Mouse (Mus musculus) lung, adult 18-20 months (tissue): ENCODE data around the gene Inpp4a.

Source experiments
- DNase-seq, 2 experiments: peaks; one replicate each; pipeline ENCODE4 v3.0.0; 2022; ENCODE audit warnings: mixed read lengths in 2 of 2

The Inpp4a gene

DNA sequence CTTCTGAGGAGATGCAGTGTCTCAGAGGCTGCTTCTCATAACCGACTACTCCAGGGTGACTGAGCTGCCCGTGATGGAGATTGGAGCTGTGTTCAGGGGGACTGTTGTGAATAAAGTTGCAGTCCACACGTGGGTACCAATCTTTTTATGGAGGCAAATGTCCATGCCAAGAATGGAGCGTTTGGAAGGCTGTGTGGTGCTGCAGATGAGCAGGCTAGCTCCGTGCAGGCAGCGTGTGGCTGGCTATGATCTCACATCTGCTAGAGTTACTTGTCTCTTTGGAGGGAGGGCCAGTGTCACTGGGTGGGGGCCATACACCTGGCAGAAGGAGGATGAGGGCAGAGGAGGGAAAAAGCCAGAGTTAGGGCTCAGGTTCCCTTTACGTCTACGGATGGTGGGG lies 59.0 kb downstream of the Inpp4a start:
- no peak for DNase-seq

DNA sequence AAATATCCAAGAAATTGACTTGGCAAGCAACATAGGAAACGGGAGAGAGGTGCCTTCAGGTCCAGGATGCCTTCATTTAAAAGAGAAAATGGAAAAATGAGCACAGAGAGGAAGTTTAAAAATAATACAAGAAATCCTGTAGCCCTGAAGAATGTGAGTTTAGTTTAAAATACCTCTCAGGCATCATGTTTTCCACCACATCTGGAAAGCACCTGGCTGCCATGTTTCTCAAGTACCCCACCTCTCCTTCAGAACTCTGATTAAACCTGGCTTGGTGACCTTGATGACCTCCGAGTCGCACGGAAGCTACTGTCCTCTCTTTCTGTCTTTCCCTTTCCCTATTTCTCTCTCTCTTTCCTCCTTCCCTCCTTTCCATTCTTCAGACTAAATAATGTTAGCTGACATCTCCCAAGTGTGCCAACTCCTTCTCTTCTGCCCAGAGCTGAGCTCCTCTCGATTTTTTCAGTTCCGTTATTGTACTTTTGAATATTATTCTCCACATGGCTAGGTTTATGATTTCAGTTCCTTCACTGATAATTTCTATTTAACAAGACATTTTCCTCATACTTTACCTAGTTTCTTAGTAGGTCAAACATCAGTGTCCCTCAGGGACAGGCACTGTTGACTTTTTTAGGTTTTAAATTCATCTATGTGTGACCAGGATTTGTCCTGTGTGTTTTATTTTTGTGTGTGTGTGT lies 59.9 kb downstream of the Inpp4a start:
- DNase-seq: no peak

DNA sequence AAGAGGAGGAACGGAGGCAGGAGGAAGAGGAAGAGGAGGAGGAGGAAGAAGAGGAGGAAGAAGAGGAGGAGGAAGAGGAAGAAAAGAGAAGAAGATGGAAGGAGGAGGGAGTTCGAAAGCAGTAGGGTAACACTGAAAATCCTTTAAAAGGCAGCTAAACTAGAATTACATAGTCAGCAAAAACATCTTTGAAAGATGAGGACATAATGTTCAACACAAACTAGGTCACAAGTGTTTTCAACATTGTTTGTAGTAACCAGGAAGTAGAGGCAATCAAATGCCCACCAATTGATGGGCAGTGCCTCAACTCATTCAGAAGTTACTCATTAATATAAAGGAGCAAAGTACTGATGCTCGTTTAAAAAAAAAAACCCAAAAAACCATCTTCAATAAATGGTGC lies 61.1 kb downstream of the Inpp4a start:
- no peak for DNase-seq

DNA sequence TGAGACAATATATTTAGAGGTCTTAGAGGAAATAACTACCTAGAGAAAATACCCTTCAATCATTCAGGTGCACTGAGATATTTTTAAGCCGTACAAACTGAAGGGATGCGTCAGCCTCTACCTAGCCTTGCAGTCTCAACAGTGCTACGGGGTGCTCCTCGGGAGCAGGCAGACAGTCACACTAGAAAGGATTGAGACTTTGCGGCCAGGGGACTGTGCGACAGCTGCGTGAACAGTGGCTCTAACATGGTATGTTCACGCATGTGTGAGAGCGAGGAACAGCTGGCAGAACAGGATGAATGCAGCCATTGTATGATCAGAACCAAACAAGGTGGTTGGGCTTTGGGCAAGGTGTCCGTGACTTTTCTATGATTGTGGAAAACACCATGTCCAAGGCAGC lies 63.1 kb downstream of the Inpp4a start:
- no peak for DNase-seq

DNA sequence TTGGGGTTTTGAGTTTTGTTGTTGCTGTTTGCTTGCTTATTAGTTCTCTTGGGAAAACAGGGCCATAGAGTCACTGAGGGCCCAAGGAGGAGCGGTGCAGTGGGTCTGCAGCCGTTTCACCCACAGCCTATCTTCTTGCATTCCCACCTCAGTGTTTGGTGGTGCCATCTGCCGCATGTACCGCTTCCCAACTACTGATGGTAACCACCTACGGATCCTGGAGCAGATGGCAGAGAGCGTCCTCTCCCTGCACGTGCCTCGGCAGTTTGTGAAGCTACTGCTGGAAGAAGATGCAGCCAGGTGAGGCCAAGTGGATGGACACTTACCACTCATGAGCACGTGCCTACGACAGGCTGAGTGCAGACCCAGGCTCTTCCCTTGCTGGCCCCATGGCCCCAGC lies 68.5 kb downstream of the Inpp4a start:
- no peak for DNase-seq

DNA sequence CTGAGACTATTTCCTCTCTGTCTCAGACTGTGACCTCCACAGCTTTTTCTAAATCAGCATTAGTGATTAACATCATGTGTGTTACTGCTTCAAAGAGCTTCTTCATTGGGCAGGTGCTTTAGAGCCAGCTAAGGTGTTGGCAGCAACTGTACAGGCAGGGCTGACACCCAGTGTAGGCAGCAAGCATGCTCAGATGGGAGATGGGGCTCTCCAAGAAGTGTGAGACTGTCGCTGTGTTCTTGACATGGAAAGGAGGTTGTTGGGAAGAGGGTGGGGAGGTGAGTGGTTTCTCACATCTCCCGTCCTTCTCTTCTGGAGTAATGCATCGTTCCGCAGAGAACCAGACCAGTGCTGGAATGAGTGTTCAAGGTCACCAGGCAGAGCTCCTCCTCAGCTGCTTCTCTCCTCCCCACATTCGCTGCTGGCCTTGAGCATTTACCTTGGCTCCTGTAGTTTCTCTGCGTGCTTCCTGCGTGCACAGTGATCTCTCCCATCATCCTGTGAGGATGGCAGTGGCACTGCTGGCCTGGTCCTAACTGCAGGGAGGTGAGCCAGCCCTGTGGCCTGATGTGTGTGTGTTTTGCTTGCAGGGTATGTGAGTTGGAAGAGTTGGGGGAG lies 69.2 kb downstream of the Inpp4a start:
- no peak for DNase-seq

DNA sequence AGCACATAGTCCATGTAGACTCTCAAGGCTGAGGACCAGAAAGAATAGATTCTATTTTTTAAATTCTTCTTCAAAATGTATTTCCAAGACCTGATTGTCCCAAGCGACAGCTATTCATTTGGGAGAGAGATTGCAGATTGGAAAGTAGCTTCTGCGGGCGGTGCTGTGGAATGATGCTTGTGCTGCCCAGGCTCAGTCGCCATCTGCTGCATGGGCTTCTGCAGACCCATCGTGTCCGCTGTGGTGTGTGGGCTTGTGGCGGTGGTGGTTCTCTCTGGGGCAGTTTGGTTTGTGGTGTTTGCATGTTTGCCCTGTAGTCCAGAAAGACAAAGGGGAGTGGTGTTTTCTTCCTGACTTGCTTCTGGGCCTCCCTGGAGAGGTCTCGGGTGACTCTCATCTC lies 76.5 kb downstream of the Inpp4a start:
- no peak for DNase-seq

DNA sequence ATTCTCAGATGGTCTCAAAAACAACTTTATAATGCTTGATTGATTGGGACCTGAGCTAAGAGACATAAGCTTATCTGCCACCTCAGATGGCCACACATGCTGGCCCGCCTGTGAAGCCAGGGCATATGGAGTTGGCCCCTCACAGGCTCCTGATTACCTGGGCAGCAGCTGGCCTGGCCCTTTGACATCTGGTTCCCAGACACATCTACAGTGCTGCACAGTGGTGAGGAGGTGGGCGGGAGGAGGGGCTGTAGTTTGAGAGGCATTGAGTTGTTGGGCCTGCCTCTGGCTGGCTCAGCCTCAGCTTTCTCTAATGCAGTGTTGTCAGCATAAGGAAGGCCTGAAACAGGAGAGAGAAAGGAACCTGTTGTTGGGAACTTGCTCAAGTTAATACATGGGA lies 77.1 kb downstream of the Inpp4a start:
- no peak for DNase-seq

DNA sequence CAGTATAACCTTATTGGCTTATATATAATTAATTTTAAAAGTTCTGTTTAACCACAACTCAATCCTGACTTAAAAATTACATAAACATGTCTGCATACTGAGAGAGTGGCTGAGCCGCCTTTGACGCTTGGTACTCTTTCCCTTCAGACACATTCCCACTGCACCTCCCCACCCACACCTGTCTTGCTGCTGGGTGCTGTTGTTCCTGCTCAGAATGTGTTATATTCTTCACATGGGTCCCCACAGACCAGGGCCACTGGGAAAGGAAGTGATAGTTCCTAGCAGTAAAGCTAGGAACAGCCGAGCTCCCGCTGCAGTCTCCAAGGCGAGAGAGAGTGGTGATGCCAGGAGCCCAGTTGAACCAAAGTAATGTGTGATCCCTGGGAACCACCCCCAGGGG lies 78.4 kb downstream of the Inpp4a start:
- no peak for DNase-seq

DNA sequence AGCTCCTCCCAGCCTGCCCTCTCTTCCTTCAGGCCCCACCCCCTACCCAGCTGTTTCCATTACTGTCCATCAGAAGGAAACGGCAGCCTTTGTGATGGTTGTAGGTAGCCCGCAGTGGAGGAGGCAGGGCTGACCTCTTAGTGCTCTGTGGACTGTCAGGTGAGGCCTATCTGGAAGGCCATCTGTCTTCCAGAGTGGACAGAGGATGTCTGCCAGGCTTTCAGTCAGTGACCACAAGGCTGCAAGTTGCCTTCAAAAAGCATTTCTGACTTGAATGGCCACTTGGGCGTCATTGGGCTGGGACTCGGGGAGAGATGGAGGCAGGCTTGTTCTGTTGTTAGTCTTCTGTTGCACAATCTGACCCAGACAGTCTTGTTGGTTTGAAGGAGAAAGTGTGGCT lies 79.9 kb downstream of the Inpp4a start:
- DNase-seq: no peak

DNA sequence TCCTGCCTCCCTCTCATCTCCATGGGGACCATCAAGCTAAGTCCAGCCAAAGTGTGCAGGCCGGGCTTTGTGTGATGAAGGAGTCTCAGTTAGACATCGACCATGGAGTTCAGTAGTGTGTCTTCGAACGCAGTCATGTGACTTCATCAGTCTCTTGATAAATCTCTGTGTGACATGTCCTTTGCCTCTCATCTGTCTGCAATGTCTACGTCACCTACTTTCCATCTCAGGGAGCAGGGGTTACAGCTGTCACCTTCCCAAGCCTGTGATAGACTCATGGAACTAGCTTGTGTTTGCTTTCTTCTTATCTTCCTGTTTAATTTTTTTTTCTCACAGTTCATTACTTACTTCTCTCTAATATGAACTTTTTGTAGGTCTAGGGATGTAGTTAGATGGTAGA lies 81.2 kb downstream of the Inpp4a start:
- no peak for DNase-seq

DNA sequence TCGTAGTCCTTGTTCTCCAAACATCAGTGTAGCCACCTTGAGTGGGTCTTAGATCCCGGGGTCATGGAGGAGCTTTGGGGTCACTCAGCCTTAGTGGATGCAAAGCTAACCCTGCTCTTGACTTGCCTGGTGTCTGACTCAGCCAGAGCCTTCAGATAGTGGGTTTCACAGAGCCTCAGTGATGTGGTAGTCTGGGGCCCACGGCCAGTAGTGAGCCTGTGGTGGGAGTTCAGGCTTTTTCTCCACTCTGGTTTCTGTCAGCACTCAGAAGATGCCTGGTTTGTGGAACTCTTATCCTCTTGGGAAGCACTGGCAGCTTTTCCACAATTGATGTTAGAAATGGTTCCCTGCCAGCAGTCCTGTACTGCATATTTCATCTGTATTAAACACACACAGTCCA lies 84.6 kb downstream of the Inpp4a start:
- DNase-seq: no peak

DNA sequence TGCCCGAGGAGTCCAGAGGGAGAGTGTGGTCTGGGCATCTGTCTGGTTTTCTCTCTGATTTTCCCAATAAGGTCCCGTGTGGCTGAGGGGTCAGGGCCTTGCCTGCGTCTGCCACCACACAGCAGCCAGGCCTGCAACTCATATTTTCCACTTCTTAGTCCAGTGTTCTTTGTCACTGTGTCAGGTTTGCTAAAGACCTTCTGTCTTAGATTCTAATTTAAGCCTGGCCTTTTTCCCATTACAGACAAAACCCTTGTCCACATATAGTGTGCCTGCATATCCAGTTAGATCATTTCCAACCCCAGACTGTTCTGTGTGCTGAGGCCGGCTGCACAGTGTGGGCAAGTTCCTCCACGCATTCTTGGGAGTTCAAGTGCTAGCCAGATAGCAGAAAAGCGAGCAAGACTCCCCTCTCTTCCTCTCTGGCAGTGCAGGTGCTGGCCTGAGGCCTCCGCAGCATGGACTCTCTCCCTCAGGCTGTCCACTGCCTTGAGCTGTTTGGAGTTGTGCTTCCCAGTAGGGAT lies 86.8 kb downstream of the Inpp4a start:
- DNase-seq: no peak

DNA sequence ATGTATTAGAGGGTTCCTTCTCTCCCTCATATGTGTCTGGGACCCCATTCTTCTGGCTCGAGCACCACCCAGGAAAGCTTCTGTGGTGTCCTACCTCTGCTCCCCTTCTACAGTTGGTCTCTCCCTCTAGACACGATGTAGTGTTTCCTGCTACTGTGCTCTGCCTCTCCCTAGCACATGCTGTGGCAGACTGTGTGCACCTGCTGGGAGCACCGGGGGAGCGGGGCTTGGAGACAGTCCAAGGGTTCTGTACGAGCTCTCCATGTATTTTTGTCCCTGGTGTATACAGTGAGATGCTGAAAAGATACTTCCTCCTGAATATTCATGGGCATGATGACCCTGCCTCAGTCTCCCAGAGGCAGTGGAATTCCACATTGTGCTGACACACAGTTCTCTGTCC lies 93.5 kb downstream of the Inpp4a start:
- DNase-seq: no peak

DNA sequence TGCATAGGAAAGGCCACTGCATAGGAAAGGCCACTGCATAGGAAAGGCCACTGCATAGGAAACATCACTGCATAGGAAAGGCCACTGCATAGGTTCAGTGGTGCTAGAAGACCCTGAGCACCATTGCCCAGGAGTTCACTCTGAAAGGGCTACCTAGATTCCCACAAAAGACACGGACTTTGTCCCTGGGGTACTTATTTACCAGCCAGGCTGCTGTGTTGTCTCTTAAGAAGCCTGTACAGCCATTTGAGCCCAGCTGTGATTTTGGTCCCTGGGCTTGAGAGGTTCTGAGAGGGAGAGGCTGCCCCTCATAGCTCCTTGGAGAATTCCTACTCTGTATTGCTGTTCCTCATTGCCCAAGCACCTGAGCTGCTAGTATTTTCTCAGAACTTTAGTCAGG lies 96.8 kb downstream of the Inpp4a start:
- no peak for DNase-seq

DNA sequence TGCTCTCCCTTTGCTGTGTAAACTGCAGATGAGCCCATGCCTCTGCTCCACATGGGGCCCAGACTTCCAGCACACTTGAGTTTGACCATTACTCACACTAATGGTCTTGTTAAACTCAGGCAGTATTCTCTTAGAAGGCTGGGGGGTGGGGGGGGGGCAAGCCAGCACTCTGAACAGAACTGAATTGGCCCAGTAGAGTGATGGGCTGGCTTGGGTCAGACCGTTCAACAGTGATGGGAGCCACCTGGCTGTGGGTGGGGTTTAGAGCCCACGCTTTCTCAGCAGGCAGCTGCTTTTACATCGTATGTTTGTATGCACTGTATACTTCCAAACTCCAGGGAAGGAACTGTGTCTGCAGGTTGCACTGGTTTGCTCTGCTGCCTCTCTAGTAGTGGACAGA lies 99.3 kb downstream of the Inpp4a start:
- no peak for DNase-seq

DNA sequence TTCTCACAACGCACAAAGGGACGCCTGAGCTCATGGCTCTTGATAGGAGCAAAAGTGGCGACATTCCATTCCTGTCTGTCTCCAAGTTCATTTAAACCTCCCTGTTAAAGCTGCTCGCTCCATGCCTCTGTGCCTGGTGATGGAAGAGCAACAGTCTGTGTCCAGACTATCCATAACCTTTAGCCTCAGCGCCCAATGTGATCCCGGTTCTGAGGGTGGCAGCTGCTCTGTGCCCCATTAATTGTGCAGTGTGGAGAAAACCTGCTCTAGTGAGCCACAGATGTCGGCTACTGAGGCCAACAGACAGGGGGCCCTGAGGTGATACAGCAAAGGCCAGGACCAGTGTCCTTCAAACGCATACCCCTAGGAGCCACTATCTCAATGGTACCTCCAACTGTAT lies 100.1 kb downstream of the Inpp4a start:
- no peak for DNase-seq

DNA sequence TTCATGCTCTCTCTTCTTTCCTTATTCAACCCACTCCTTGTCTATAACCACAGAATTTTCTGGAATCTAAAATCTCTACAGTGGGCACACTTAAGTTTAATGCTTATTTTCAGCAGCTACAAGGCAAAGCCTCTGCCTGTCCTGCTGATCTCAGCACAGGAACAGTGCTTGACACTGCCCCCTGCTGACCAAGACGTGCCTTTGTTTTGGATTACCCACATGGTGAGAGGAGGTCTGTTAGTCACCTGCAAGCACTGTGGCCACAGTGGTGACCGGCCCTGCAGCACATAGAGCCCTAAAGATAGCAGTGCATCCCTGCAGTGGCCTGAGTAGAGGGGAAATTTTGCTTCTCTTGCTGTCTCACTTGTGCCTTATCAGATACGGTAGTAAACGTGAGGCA lies 102.0 kb downstream of the Inpp4a start:
- peak; percentile 37 to 58 for DNase-seq

DNA sequence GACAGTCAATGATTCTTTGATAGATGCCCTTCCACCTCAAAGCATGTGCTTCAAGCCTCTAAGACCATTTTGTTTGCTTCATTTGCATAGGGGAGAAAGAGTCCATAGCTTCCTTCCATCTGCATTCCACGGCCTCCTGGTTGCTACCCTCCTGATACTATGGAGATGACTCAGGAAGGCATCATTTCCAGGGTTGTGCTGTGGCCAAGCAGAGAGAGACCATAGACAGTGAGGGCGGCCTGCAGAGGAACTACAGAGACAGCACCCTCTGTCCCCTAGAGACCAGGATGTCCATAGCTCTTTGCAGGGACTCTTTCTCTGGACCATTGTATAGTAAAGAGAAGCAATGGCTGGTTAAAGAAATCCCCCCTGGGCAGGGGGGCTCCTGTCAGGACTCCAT lies 105.5 kb downstream of the Inpp4a start:
- DNase-seq: no peak

DNA sequence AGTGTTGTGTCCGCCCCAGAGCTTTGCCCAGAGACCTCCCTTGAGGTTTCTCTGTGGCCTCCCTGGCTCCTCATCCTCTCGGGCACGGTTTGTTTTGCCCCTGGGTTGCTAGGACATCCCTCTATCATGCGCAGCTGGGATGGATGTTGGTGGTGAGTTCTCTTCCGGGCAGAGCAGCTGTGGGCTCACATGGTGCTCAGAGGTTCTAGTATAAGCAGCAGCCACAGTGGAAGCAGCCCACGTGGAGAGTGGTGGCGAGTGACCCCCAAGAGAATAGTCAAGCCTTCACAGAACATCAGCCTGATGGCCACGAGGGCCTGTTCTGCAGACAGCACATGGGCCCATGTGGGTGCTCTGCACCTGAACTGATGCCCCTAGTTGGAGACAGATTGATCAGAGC lies 107.6 kb downstream of the Inpp4a start:
- no peak for DNase-seq

DNA sequence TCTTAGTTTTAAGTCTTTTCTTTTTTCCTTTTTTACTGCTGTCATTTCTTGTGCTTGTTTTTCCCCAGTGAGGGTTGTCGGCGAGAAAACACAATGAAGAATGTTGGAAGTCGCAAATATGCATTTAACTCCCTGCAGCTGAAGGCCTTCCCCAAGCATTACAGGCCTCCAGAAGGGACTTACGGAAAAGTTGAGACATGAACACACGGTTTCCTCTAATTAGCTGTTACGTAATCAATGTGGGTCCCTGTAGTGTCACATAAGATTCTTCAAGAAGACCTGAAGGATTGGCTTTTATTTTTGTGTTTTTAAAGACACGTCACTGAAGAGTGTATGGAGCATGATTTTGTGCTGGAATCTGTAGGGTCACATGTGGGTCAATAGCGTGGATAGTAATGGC lies 108.4 kb downstream of the Inpp4a start:
- DNase-seq: no peak

DNA sequence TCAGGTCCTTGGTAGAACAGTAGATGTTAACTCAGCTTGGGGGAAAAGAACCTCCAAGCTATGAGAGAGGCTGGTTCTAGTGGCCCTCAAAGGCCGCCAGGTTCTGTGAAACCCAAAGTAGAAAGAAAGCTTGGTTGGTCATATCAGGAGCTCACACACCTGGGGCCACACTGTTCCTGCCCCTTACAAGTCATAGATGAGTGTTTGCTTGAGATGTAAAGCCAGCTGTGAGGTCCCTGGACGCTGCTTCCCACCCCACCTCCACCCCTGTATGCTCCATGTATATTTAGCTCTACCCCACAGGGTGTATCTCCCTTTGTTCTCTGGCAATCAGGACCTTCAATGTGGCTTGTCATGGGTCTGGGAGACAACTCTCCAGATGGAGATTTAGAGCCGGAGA lies 109.0 kb downstream of the Inpp4a start:
- no peak for DNase-seq

DNA sequence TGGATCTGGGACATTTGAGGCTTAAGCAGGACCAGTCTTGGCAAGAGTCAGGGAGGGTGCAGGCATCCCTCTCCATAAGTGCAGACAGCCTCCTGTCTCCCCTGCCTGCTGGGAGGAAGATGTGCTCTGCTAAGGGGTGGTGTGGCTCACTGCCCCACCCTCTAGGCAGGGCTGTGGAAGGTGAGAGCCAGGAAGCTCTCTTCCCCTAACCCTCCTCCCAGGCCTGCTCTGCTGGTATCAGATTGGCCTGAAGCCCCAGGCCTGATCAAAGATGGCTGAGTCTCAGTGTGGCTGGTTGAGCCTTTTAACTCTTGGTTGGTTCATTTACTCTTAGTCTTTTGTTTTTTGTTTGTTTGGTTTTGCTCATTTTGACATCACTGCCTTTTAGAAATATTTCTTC lies 110.0 kb downstream of the Inpp4a start:
- DNase-seq: no peak

DNA sequence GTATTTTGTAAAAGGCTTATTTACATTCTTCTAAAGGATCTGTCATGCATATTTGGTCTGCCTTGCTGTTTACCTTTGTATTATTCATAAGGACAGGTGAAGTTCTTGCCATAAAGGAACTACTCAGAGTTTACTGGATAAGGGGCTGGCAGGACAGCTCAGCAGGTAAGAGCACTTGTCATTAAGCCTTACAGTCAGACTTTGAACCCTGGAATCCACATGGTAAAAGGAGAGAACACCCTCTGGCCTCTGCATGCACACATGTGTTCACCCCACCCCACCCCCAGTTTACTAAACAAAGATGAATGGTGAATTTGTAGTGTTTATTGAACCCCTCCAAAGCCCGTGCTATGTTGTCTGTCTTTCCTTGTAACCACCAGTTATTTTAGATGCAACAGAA lies 115.7 kb downstream of the Inpp4a start:
- DNase-seq: no peak

DNA sequence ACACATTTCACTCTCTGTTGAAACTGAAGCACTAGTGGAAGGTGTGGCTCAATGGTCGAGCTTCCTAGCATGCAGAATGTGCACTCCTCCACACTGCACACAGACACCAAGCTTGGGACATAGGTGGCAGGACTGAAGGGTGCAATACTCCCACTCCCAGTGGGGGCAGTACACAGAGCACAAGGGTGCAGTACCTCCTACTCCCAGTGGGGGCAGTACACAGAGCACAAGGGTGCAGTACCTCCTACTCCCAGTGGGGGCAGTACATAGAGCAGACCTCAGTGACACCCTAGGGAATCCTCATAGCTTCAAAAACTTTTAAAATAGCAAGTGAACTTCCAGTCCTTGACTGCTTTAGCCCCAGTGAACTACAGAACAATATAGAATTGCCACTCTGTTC lies 119.8 kb downstream of the Inpp4a start:
- DNase-seq: peak; percentile 28 to 44
